Mouse (Mus musculus) layer of hippocampus, postnatal 36 days (tissue): ENCODE results near the gene Slc22a4. TPM values are rescaled to one million over a fixed set of nuclear protein-coding genes. Genes with fewer than 3 reads are reported as not detected.
"Not testable (repeated sequence)": the region's sequence is repeated elsewhere in the genome, so short reads cannot be mapped to it uniquely, and the experiment has no call there.

ENCODE experiments used
- DNase-seq, 2 experiments: peaks; one replicate each; pipeline ENCODE4 v3.0.0; 2022
- total RNA-seq, 2 experiments: library from RNA; stranded (reverse); gene quantifications; 2 replicates each; pipeline ENCODE4 v1.2.3; 2021

Slc22a4 gene
- total RNA-seq, 2 experiments from 2014 or later = 4.2 to 6.9 TPM

- no peak for DNase-seq
Observed at GRCm38 (mm10) chr11:54057428-54057827, 29.5 kb upstream of the Slc22a4 start.

- DNase-seq = no peak
Observed at GRCm38 (mm10) chr11:54056132-54056531, 28.2 kb upstream of the Slc22a4 start.

GRCm38 (mm10) chr11:54054257-54054656 lies 26.4 kb upstream of the Slc22a4 start:
- DNase-seq = no peak

GRCm38 (mm10) chr11:54053090-54053489 lies 25.2 kb upstream of the Slc22a4 start:
- DNase-seq = no peak

- no peak for DNase-seq
Observed at GRCm38 (mm10) chr11:54052128-54052527, 24.2 kb upstream of the Slc22a4 start.

- DNase-seq = no peak
Observed at GRCm38 (mm10) chr11:54051161-54051560, 23.3 kb upstream of the Slc22a4 start.

GRCm38 (mm10) chr11:54050205-54050604 lies 22.3 kb upstream of the Slc22a4 start:
- DNase-seq = no peak

GRCm38 (mm10) chr11:54040676-54041075 lies 12.8 kb upstream of the Slc22a4 start:
- DNase-seq = no peak

- not testable (repeated sequence) for DNase-seq
Observed at GRCm38 (mm10) chr11:54032872-54033271, 5.0 kb upstream of the Slc22a4 start.

GRCm38 (mm10) chr11:54028997-54029396 lies 1.1 kb upstream of the Slc22a4 start:
- DNase-seq = no peak

GRCm38 (mm10) chr11:54027131-54028043 lies 503 bp downstream of the Slc22a4 start:
- peak in 1 of 2 experiments; percentile 15 for DNase-seq

GRCm38 (mm10) chr11:54026491-54027041 lies 1.3 kb downstream of the Slc22a4 start:
- DNase-seq = no peak

GRCm38 (mm10) chr11:54021396-54022093 lies 6.3 kb downstream of the Slc22a4 start:
- DNase-seq = no peak

- no peak for DNase-seq
Observed at GRCm38 (mm10) chr11:54018893-54019732, 8.8 kb downstream of the Slc22a4 start.

GRCm38 (mm10) chr11:54017596-54017995 lies 10.3 kb downstream of the Slc22a4 start:
- DNase-seq = no peak

- DNase-seq = no peak
Observed at GRCm38 (mm10) chr11:54016051-54016450, 11.8 kb downstream of the Slc22a4 start.

GRCm38 (mm10) chr11:54012961-54013360 lies 14.9 kb downstream of the Slc22a4 start:
- no peak for DNase-seq

- DNase-seq = no peak
Observed at GRCm38 (mm10) chr11:54011255-54011654, 16.6 kb downstream of the Slc22a4 start.

- DNase-seq = no peak
Observed at GRCm38 (mm10) chr11:54008416-54008920, 19.4 kb downstream of the Slc22a4 start.

- no peak for DNase-seq
Observed at GRCm38 (mm10) chr11:54007717-54008116, 20.2 kb downstream of the Slc22a4 start.

GRCm38 (mm10) chr11:54006901-54007300 lies 21.0 kb downstream of the Slc22a4 start:
- no peak for DNase-seq

GRCm38 (mm10) chr11:54006362-54006761 lies 21.5 kb downstream of the Slc22a4 start:
- DNase-seq = not testable (repeated sequence)
